Mouse (Mus musculus): ENCODE measurements around the gene Tmem144. TPM values are rescaled to one million over a fixed set of nuclear protein-coding genes. Genes with fewer than 3 reads are reported as not detected.

Tmem144 gene
- total RNA-seq (2021), result 10 to 100 TPM; 14.0 to 16.4 TPM
- long read RNA-seq, experiment 1, partial matches to known transcripts, result 15 of 27 reads
- long read RNA-seq, experiment 1, other reads (novel, unspliced or antisense), result 11 of 27 reads
- long read RNA-seq, experiment 2, partial matches to known transcripts, result 2 of 5 reads
- long read RNA-seq, experiment 2, other reads (novel, unspliced or antisense), result 3 of 5 reads

GRCm38 (mm10) chr3:79852654-79853166 is at the start of gene Tmem144:
Tmem144 (minus strand) TSS chr3:79852773.
- DNase-seq, result no peak

GRCm38 (mm10) chr3:79901734-79902133 is 49.2 kb upstream of the Tmem144 start:
- DNase-seq, result no peak

- DNase-seq, result no peak
These were observed 48.7 kb upstream of the Tmem144 start for GRCm38 (mm10) chr3:79901321-79901720.

GRCm38 (mm10) chr3:79900502-79900901 is 47.9 kb upstream of the Tmem144 start:
- no peak for DNase-seq

- no peak for DNase-seq
These were observed 47.3 kb upstream of the Tmem144 start for GRCm38 (mm10) chr3:79899906-79900305.

- DNase-seq, result no peak
These were observed 45.9 kb upstream of the Tmem144 start for GRCm38 (mm10) chr3:79898514-79898913.

GRCm38 (mm10) chr3:79897534-79898370 is 45.2 kb upstream of the Tmem144 start:
- DNase-seq, result no peak

GRCm38 (mm10) chr3:79887966-79888365 is 35.4 kb upstream of the Tmem144 start:
- DNase-seq, result no peak

GRCm38 (mm10) chr3:79887161-79887855 is 34.7 kb upstream of the Tmem144 start:
- DNase-seq, result no peak

GRCm38 (mm10) chr3:79886357-79887091 is 34.0 kb upstream of the Tmem144 start:
- DNase-seq, result peak in 1 of 2 experiments; percentile 49

- peak; percentile 46 to 59 for DNase-seq
These were observed 33.2 kb upstream of the Tmem144 start for GRCm38 (mm10) chr3:79885686-79886356.

- peak; percentile 62 to 85 for DNase-seq
These were observed 32.2 kb upstream of the Tmem144 start for GRCm38 (mm10) chr3:79884761-79885189.

GRCm38 (mm10) chr3:79884305-79884704 is 31.7 kb upstream of the Tmem144 start, which contains the start of gene Fam198b:
Fam198b (plus strand) TSS chr3:79884533.
- DNase-seq, result no peak

- peak; percentile 79 to 86 for DNase-seq
These were observed 30.5 kb upstream of the Tmem144 start for GRCm38 (mm10) chr3:79883092-79883491.

GRCm38 (mm10) chr3:79881645-79882044 is 29.1 kb upstream of the Tmem144 start:
- DNase-seq, result no peak

GRCm38 (mm10) chr3:79879246-79879645 is 26.7 kb upstream of the Tmem144 start:
- no peak for DNase-seq

- DNase-seq, result no peak
These were observed 25.8 kb upstream of the Tmem144 start for GRCm38 (mm10) chr3:79878350-79878749.

GRCm38 (mm10) chr3:79875471-79875870 is 22.9 kb upstream of the Tmem144 start:
- DNase-seq, result no peak

- DNase-seq, result no peak
These were observed 14.6 kb upstream of the Tmem144 start for GRCm38 (mm10) chr3:79867121-79867709.

GRCm38 (mm10) chr3:79866526-79866925 is 14.0 kb upstream of the Tmem144 start:
- DNase-seq, result no peak

GRCm38 (mm10) chr3:79866089-79866488 is 13.5 kb upstream of the Tmem144 start:
- no peak for DNase-seq

Data from adrenal gland, postnatal 36 days (tissue).